Mouse (Mus musculus): Measurements from ENCODE around the gene Fam181a.
A peak's percentile ranks its signal among the peaks of the same experiment; 100 is the strongest.

Fam181a gene

DNA sequence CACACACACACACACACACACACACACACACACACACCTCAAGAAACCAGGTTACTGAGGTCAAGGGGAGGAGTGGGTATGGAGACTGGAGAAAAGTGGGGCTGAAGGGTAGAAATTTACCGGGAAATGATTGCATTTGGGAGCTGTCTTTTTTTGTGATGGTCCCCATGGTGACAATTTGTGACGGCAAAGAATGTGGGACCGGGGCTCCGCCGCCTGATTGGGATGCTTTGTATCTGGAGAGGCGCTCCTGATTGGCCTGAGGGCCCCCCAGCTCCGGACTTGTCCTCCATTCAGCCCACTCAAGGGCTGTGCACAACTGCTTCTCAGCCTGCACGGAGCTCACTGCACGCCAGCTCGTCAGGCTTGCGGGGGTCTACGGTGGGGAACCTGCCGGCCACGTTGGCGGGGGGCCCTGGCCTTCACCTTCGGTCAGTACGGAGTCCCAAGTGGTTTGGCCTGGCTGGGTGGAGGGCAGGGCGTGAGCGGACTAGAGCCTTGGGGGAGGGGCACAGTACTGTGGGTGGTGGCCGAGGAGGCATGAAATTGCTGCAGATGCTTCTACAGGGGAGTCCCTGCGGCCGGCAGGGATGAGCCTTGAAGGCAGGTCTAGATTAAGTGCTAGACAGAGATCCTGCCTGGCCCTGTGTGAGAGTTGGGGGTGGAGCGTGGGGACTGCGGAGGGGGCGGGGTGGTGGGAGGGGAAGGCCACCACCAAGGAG is 4.0 kb downstream of the Fam181a start:
- no peak for DNase-seq (ENCODE audit: low spot score in 2 of 2)

GRCm38 (mm10) chr12:103315831-103316545 is 5.2 kb downstream of the Fam181a start:
- DNase-seq (ENCODE audit: low spot score in 2 of 2): no peak

DNA sequence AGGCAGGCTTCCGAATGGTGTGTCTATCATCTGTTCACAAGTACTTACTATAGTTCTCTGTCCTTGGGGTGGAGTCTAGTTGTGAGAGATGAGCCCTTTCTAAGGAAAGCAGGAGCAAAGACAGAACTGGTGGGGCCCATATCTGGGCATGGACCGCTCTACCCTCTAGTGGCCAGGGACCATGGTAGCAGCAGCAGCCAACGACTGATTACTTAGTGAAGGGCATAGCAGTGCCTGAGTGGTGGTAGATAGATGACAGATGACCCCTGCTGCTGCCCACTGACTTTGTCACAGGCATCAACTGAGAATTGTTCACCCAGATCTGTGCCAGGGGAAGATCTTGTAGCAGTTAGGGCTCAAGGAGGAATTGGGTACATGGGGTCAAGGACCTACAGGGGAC is 12.0 kb downstream of the Fam181a start:
- DNase-seq (ENCODE audit: low spot score in 2 of 2): no peak

GRCm38 (mm10) chr12:103325156-103325857 is 14.5 kb downstream of the Fam181a start:
- peak; percentile 67 to 78 for DNase-seq (ENCODE audit: low spot score in 2 of 2)

DNA sequence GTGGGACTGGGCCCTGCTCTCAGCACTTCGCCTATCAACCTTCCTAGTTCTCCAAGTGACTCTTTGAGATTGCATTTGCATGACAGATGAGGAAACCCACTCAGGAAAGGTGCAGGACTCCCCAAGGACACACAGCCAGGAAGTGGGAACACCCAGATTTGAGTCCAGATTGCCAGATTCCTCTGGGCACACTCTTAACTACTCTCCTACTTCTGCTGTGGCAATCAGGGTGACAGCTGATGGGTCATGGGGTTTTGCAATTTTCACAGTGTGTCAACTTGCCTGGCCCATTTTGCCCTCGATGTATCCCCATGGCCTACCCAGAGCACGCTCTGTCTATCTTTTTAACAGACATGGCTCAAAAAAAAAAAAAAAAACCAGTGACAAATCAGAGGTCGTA is 15.8 kb downstream of the Fam181a start:
- no peak for DNase-seq (ENCODE audit: low spot score in 2 of 2)

DNA sequence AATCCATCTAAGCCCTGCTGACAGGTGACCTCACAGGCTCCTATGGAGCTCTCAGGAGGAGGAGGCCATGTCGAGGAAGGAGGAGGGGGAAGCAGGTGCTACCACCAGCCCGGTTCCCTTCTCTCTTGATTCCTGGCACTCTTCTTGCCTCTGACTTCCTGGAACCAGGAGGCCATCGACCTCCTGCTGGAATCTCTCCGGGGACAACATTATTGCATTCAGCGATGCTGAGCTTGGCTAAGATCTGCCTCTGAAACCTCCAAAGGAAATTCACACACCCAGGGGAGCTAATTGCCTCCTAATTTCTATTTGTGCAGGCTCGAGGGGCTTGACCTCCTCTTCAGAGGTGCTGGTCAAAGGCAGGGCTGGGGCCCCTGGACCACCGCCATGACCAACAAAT is 16.3 kb downstream of the Fam181a start:
- no peak for DNase-seq (ENCODE audit: low spot score in 2 of 2)

DNA sequence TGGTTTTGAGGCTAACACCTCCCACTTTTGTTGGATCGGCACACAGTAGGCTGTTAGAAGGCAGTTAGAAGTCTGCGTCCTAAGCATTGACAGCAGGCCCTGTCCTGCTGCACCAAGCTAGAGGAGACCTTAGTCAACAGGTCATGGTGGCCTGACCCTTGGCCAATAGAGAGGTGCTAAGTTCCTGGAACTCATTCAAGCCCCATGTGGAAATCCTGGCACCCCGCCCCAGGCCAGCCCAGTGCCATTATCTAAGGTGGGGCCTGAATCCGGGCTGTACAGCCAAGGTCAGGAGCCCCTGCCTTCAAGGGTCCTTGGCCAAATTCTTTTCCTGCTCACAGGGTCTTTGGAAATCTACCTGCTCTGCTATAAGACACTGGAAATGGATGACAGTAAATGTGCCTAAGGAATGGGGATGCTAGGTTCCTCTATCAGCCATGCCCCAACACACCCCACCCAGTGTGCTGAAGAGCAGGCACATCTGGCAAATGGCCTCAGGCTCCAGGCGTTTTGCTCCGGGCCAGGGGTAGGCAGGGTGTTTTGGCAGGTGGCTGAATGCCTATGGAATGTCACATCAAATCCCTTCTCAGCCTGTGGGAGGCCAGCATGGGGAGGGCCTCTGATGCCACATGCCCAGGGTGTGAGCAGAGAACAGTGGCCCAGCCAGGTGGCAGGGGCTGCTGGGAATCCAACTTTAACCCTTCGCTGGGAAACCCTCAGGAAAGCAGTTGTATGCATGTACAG is 17.8 kb downstream of the Fam181a start:
- DNase-seq (ENCODE audit: low spot score in 2 of 2): no peak

- no peak for DNase-seq (ENCODE audit: low spot score in 2 of 2)
Measured at GRCm38 (mm10) chr12:103331491-103331890, 20.7 kb downstream of the Fam181a start.

DNA sequence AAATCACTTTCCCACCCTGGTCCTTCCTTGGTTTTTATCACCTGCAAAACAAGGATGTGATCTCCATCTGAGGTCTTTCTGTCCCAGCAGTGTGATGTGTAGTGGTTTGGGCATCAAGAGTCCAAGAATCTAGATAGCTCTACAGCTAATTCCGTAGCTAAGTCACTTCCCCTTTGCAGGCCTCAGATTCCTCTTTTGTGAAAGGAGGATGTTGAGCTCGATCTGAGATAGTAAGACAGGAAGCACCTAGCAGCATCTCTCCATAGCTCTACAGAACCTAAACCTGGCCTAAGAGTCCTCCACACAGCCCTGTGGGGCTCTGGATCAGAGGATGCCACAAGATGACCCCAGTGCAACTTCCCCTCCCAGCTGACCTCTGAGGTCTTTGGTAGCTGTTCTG is 22.1 kb downstream of the Fam181a start:
- DNase-seq (ENCODE audit: low spot score in 2 of 2): no peak

DNA sequence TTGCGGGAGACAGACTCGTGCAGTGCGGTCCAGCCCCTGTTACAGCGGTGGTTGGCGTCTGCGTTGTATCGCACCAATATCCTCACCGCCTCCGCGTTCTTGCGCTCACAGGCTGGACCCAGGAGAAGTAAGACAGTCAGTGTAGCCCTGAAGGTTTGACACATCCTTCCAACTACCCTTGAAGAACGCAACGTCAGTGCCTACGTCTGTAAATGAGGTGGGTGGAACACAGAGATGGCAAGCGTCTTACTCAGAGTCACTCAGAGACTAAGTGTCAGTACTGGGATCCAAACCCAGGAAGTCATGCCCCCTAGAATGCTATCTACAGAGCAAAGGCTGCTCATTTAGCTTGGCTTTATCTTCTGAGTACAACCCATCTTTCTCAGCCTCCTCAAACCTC is 22.7 kb downstream of the Fam181a start:
- no peak for DNase-seq (ENCODE audit: low spot score in 2 of 2)

- no peak for DNase-seq (ENCODE audit: low spot score in 2 of 2)
Measured at GRCm38 (mm10) chr12:103336766-103337165, 26.0 kb downstream of the Fam181a start.

DNA sequence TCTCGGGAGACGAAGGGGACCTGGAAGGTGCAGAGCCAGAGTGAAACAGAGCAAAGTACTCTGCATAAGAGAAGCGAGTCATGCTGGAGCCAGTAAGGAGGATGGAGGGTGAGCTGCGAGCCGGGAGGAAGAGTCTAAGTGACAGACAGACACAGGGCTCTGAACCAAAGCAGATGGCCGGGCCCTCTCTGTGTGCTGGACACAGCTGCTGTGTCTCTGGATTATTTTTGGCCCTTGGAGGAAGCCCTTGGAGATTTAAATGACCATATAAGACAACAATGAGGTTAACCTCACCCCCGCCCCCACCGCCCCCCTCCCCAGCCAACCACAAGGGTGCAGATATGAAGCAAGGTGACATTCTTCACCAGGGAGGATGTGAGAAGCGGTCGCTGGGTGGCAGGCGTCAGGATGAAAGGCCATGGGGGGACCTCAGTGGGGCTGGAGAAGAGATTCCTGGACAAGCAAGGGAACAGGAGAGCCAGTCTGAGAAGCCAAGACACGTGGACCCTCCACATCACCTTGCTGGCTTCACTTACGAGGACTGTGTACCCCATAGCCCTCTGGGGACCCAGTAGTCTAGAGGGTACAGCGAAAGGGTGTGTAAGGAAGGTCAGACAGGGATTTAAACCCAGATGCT is 27.5 kb downstream of the Fam181a start:
- DNase-seq (ENCODE audit: low spot score in 2 of 2): no peak

DNA sequence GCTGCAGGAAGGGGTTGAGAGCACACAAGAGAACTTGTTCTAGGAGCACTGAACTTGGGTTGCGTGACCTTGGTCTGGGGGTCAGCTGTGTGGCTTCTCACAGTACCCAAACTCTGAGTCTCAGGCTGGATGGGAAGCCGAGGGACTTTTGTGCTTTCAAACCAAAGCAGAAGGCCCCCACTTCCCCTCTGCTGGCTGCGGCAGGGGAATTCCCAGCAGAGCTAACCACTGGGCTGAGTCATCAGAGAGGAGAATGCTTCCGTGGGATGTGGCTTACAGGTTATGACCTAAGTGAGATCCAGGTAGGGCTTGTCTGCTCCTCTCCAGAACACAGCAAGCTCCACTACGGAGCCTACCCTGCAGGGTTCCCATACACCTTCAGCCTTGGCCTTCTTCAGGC is 30.4 kb downstream of the Fam181a start:
- DNase-seq (ENCODE audit: low spot score in 2 of 2): no peak

GRCm38 (mm10) chr12:103343456-103343855 is 32.7 kb downstream of the Fam181a start:
- DNase-seq (ENCODE audit: low spot score in 2 of 2): no peak

DNA sequence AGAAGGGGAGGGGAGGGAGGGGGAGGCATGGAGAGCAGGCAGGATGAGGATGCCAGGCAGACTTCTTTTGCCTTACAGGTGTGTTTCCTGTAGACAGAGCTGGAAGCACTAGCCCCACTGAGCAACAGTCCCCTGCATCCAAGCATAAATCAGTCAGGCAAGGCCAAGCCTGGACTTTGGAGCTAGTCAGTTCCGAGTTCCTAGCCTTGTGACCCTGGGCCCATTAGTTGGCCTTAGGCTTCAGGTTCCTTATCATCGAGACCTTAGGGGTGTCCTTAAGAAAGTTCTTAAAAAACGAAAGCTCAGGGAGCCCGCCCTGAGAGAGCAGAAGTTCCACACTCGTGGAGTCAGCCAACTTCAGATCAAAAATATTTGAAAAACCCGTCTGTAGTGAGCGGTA is 34.2 kb downstream of the Fam181a start:
- DNase-seq (ENCODE audit: low spot score in 2 of 2): no peak

DNA sequence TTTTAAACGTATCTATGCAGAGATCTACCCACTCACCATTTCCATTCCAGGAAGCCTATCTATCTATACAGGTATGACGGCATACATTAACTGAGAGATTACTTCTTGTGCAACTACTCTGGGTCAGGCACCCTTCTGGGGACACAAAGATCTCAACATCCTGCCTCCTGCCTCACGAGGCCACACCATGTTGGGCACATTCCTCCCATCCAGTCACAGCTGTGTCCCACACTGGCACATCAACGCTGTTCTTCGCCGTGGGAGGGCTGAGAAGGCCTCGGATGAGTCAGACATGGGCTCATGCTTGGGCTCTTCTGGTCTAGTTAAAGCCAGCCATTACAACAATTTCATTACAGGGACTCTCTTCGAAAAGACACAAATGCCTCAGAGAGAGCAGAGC is 36.2 kb downstream of the Fam181a start:
- DNase-seq (ENCODE audit: low spot score in 2 of 2): no peak

DNA sequence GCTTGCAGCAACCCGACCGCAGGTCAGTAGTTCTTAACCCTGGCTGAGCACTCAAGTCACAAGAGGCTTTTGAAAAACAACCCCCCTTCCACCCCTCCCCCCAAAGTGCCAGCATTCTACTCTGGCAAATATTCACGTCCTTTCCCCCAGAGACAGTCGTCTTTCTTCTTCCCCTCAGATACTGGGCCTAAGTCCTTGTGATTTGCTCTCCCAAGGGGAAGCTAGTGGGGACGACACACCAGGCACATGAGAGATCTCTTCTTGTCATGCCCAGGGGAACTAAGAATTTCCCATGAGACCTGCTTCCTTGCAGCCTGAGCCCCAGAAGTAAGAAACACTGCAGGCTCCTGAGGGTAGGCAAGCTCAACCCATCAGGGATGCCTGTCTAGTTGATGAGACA is 36.6 kb downstream of the Fam181a start:
- DNase-seq (ENCODE audit: low spot score in 2 of 2): no peak

DNA sequence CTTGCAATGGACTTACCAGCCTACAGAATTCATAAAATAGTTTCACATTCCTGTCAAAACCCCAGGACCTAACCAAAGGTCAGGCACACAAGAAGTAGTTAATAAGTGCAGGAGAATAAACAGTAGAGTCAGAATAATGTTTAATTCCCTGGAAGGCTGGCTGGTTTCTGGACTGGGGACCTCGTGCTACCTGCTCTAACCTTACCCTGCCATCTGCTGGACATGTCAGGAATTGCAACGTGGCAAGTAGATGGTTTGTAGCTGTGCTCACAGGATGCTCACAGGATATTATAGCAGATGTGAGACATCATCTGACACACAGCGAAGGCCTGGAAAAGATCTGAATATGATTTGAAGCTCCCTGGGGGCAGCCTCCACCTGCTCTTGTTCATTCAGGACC is 37.7 kb downstream of the Fam181a start:
- DNase-seq (ENCODE audit: low spot score in 2 of 2): peak; percentile 42 to 66

- no peak for DNase-seq (ENCODE audit: low spot score in 2 of 2)
Measured at GRCm38 (mm10) chr12:103352735-103353134, 42.0 kb downstream of the Fam181a start.

DNA sequence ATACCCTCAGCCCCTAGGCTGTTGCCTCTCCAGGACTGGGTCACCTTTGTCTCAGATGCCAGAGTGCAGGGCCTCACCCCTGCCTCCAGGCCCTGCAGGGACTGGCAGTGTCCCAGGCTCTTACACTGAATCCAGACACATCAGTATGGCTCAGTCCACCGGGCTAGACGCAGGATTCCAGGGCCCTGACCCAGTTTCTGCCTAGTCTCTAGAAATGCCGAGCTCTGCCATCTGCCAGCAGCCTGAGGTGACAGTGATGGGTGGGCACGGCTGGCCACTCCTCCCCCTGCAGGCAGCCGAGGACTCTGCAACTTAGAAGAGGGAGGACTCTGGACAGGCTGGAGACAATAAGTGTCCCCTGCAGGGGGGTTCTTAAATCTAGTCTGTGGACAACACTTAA is 42.8 kb downstream of the Fam181a start:
- no peak for DNase-seq (ENCODE audit: low spot score in 2 of 2)

- DNase-seq (ENCODE audit: low spot score in 2 of 2): no peak
Measured at GRCm38 (mm10) chr12:103355746-103356414, 45.1 kb downstream of the Fam181a start, which contains the start of gene Asb2. Gene Asb2 (minus strand): TSS chr12:103356001.
